Mouse (Mus musculus) G1E (cell line): ENCODE results near the gene Rpl31. TPM values are rescaled to one million over a fixed set of nuclear protein-coding genes. Genes with fewer than 3 reads are reported as not detected.

Source experiments
- ATAC-seq: 2 replicates; pipeline ENCODE4 v1.8.0; 2016; ENCODE audit warnings: mild to moderate bottlenecking; ENCODE audit not compliant: insufficient number of reproducible peaks, poor library complexity, low FRiP score, severe bottlenecking; ENCODE audit errors: extremely low read depth
- DNase-seq: peaks from one replicate; pipeline ENCODE4 v3.0.0; 2012; ENCODE audit warnings: low spot score
- H3K27me3 ChIP-seq: 2 replicates; pipeline ENCODE4 v1.6.1; 2012; ENCODE audit warnings: mild to moderate bottlenecking, low read length, inconsistent platforms; ENCODE audit not compliant: insufficient read depth
- H3K36me3 ChIP-seq: replicated peaks from 2 replicates; pipeline ENCODE3; 2012; ENCODE audit warnings: mild to moderate bottlenecking, inconsistent platforms
- H3K4me1 ChIP-seq: 2 replicates; pipeline ENCODE4 v1.6.1; 2012; ENCODE audit warnings: low read depth, low read length, inconsistent platforms, mixed read lengths; ENCODE audit not compliant: insufficient read depth
- H3K4me3 ChIP-seq: 2 replicates; pipeline ENCODE4 v1.5.1; 2012; ENCODE audit warnings: low read depth, mild to moderate bottlenecking, inconsistent platforms, low read length, moderate library complexity, mixed read lengths
- H3K9me3 ChIP-seq: replicated peaks from 2 replicates; pipeline ENCODE4 v1.6.1; 2012; ENCODE audit warnings: inconsistent platforms
- CTCF ChIP-seq: IDR thresholded peaks from 2 replicates; pipeline ENCODE4 v1.5.1; 2012; ENCODE audit warnings: low read depth, low read length, inconsistent platforms, mixed read lengths
- GATA1 ChIP-seq: IDR thresholded peaks from 2 replicates; pipeline ENCODE4 v1.6.1; 2012; ENCODE audit warnings: borderline replicate concordance, low read length, inconsistent platforms, mixed read lengths
- GATA2 ChIP-seq: IDR thresholded peaks from 2 replicates; pipeline ENCODE4 v1.6.1; 2012; ENCODE audit warnings: low read depth, low read length, inconsistent platforms, borderline replicate concordance
- POLR2AphosphoS5 ChIP-seq: IDR thresholded peaks from 2 replicates; pipeline ENCODE4 v1.6.1; 2012; ENCODE audit warnings: low read depth, low read length, inconsistent platforms; ENCODE audit not compliant: insufficient replicate concordance
- TAL1 ChIP-seq: conservative IDR thresholded peaks from 2 replicates; pipeline ENCODE4 v1.6.1; 2012; ENCODE audit warnings: low read depth, low read length, inconsistent platforms, mixed read lengths
- polyA plus RNA-seq: library from polyadenylated mRNA; stranded (reverse); fragments of >175 nt; gene quantifications from 2 replicates; pipeline ENCODE4 v1.2.3, GENCODE M21; 2012
- total RNA-seq, 2 experiments: library from RNA; stranded (forward) in 1 of 2; stranded (reverse) in 1 of 2; fragments of 200-1000 nt in 1 of 2; fragments of >200 nt in 1 of 2; fragmentation: Nextera tagmentation in 1 of 2; gene quantifications; 2 replicates each; pipeline ENCODE4 v1.2.3; 2014 to 2017

Gene Rpl31
- total and polyA plus RNA-seq, 3 experiments = 479 to 2,463 (median 739) TPM

GRCm38 (mm10) chr1:39361754-39362514 lies 5.7 kb upstream of the Rpl31 start:
- Histone ChIP-seq H3K4me3 (no peak overlapping the region), H3K36me3 (no peaks in the 10 kb centered on the region), H3K27me3 (peaks cover 69% of the 10 kb centered on the region), H3K4me1 (peaks cover 27% of the 10 kb centered on the region), H3K9me3 (no peaks in the 10 kb centered on the region)
- DNase-seq = no peak
- ATAC-seq = no peak
- no peak for TF ChIP-seq TAL1
- no peak for TF ChIP-seq GATA2
- no peak for TF ChIP-seq CTCF

GRCm38 (mm10) chr1:39362515-39362893 lies 5.1 kb upstream of the Rpl31 start:
- H3K4me3 ChIP-seq = no peak overlapping the region; the same call in 1 of the 2 replicates
- H3K27me3 ChIP-seq = peaks cover 64% of the 10 kb centered on the region
- peaks cover 32% of the 10 kb centered on the region for H3K4me1 ChIP-seq
- H3K9me3 ChIP-seq = no peaks in the 10 kb centered on the region
- ATAC-seq (no peak), DNase-seq (no peak)
- TF ChIP-seq GATA1 = no peak
- TF ChIP-seq CTCF = no peak
- no peak for TF ChIP-seq GATA2
- TF ChIP-seq TAL1 = no peak
- no peak for TF ChIP-seq POLR2AphosphoS5
- H3K36me3 ChIP-seq = no peaks in the 10 kb centered on the region

GRCm38 (mm10) chr1:39365562-39365961 lies 2.1 kb upstream of the Rpl31 start:
- peaks cover 25% of the 10 kb centered on the region for H3K36me3 ChIP-seq
- DNase-seq (no peak), ATAC-seq (no peak)
- H3K9me3 ChIP-seq = no peaks in the 10 kb centered on the region
- H3K27me3 ChIP-seq = peaks cover 44% of the 10 kb centered on the region
- H3K4me1 ChIP-seq = peaks cover 39% of the 10 kb centered on the region
- TF ChIP-seq CTCF (no peak), GATA1 (no peak), POLR2AphosphoS5 (no peak), GATA2 (no peak), TAL1 (no peak)
- H3K4me3 ChIP-seq = no peak overlapping the region

GRCm38 (mm10) chr1:39367045-39367444 lies 597 bp upstream of the Rpl31 start:
- no peak for TF ChIP-seq GATA1
- TF ChIP-seq CTCF = no peak
- TF ChIP-seq GATA2 = no peak
- TF ChIP-seq POLR2AphosphoS5 = no peak
- no peak for TF ChIP-seq TAL1

DNA sequence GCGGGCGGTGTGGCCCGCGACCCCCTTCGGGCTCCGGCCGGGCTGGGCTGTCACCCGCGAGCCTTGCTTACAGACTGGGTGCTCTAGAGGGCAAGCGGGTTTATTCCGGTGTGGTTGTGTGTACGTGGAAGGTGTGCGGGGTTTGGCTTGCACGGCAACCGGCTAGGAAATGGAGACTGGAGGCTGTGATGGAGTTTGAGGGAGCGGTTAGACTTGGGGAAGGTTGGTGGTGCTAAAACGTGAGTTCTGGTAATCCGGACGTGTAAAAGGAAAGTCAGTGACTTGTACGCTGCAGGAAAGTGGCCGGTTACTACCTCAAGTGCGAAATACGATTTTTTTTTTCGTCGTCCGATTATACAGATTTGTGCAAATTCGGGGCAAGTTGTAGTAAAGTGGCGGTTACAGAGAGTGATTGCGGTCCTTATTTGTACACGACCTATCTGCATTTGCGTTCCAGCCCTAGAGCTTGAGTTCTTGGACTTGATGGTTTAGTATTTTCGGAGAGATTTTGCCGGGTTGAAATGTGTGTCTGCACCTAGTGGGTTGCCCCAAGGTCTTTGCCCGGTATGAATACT lies 712 bp downstream of the Rpl31 start:
- H3K27me3 ChIP-seq = peaks cover 21% of the 10 kb centered on the region
- ATAC-seq (no peak), DNase-seq (no peak)
- peaks cover 53% of the 10 kb centered on the region for H3K36me3 ChIP-seq
- H3K4me1 ChIP-seq = peaks cover 42% of the 10 kb centered on the region
- H3K4me3 ChIP-seq = peak overlapping the region; percentile 86
- TF ChIP-seq GATA1 (no peak), GATA2 (no peak), CTCF (no peak), POLR2AphosphoS5 (no peak), TAL1 (no peak)
- no peaks in the 10 kb centered on the region for H3K9me3 ChIP-seq

More at GRCm38 (mm10) chr1:39367045-39367444, 597 bp upstream of the Rpl31 start:
- DNase-seq (no peak), ATAC-seq (no peak)
- Histone ChIP-seq H3K9me3 (no peaks in the 10 kb centered on the region), H3K27me3 (peaks cover 29% of the 10 kb centered on the region), H3K36me3 (peaks cover 40% of the 10 kb centered on the region), H3K4me3 (peak overlapping the region; percentile 86), H3K4me1 (peaks cover 45% of the 10 kb centered on the region)

GRCm38 (mm10) chr1:39370431-39370830 lies 2.8 kb downstream of the Rpl31 start:
- H3K4me3 ChIP-seq = peak overlapping the region; percentile 86
- H3K36me3 ChIP-seq = peaks cover 74% of the 10 kb centered on the region
- peaks cover 41% of the 10 kb centered on the region for H3K4me1 ChIP-seq
- peaks cover 8% of the 10 kb centered on the region; the same call in 1 of the 2 replicates for H3K27me3 ChIP-seq
- no peak for DNase-seq
- TF ChIP-seq POLR2AphosphoS5 (no peak), GATA1 (no peak), GATA2 (no peak), CTCF (no peak), TAL1 (no peak)
- no peak for ATAC-seq
- H3K9me3 ChIP-seq = no peaks in the 10 kb centered on the region

DNA sequence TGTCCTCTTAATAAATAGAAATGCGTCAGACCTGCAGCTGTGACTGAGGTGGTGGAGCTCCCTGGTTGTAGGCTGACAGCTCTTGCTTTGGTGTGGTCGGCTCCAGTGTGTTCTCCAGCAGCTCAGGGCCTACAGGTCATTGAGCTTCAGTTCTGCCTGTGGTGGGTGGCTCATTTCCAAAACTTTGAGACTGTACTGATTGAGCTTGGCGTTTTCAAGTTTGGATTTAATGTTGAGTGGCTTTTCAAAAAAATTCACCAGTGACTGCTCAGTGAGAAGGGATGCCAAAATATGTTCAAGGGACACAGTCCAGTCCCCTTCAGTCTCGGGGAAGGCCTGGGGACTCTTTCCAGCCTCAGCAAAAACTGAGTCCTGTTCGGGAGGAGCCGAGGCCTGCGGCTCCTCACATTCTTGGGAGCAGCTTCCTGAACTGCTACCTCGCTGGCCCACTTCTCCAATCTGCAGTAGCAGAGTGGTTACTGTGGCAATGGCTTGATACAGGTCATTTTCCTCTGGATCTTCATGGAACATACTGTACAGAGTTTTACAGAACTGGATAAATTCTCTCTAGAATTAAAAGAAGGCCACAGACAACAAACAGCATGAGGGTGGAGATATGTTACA lies 4.7 kb downstream of the Rpl31 start:
- Histone ChIP-seq H3K4me3 (no peak overlapping the region; the same call in 1 of the 2 replicates), H3K27me3 (no peaks in the 10 kb centered on the region), H3K36me3 (peaks cover 89% of the 10 kb centered on the region), H3K9me3 (no peaks in the 10 kb centered on the region), H3K4me1 (peaks cover 33% of the 10 kb centered on the region)
- ATAC-seq (no peak), DNase-seq (no peak)
- TF ChIP-seq GATA1 (no peak), TAL1 (no peak), CTCF (no peak), GATA2 (no peak), POLR2AphosphoS5 (no peak)
